Mouse (Mus musculus) cerebellum, adult 2 months (tissue): ENCODE results near the gene Klhl36.

Source experiments
- CTCF ChIP-seq: fragments of 200-500 bp; IDR thresholded peaks from 2 replicates; pipeline ENCODE4 v1.5.1; 2011; ENCODE audit warnings: low read depth, mild to moderate bottlenecking, control low read depth, low read length, moderate library complexity, borderline replicate concordance; ENCODE audit not compliant: insufficient read depth
- POLR2A ChIP-seq: fragments of 200-500 bp; IDR thresholded peaks from 2 replicates; pipeline ENCODE4 v1.6.1; 2011; ENCODE audit warnings: low read length, control low read depth, borderline replicate concordance; ENCODE audit not compliant: insufficient read depth

- TF ChIP-seq POLR2A: no peak
- TF ChIP-seq CTCF: no peak
Measured at GRCm38 (mm10) chr8:119925428-119925827, 63.4 kb downstream of the Klhl36 start.
